Mouse (Mus musculus) hindbrain, embryonic 14.5 days (tissue): Measurements from ENCODE around the gene Bscl2. TPM values are rescaled to one million over a fixed set of nuclear protein-coding genes. Genes with fewer than 3 reads are reported as not detected.
A peak's percentile ranks its signal among the peaks of the same experiment; 100 is the strongest.
"Not testable (repeated sequence)": the region's sequence is repeated elsewhere in the genome, so short reads cannot be mapped to it uniquely, and the experiment has no call there.

ENCODE experiments used
- ATAC-seq: fragments of 200-750 bp; cut with Nextera tagmentation; 2 replicates; pipeline ENCODE4 v1.8.0; 2017; ENCODE audit warnings: moderate number of reproducible peaks, mild to moderate bottlenecking, moderate TSS enrichment, moderate library complexity; ENCODE audit not compliant: low FRiP score
- DNase-seq: peaks from one replicate; pipeline ENCODE4 v3.0.0-alpha.2; 2015; ENCODE audit warnings: low spot score
- H3K27ac ChIP-seq: fragments of 300-500 bp; sonication (generic); 2 replicates; pipeline ENCODE4 v1.5.1; 2014; ENCODE audit warnings: mild to moderate bottlenecking, moderate library complexity
- H3K27me3 ChIP-seq: fragments of 300-500 bp; sonication (generic); 2 replicates; pipeline ENCODE4 v1.6.1; 2014; ENCODE audit warnings: mild to moderate bottlenecking, low read length, mixed read lengths; ENCODE audit not compliant: control insufficient read depth, insufficient read depth
- H3K36me3 ChIP-seq: fragments of 300-500 bp; sonication (generic); replicated peaks from 2 replicates; pipeline ENCODE4 v1.6.1; 2014; ENCODE audit not compliant: control insufficient read depth, insufficient read depth
- H3K4me1 ChIP-seq: fragments of 300-500 bp; sonication (generic); replicated peaks from 2 replicates; pipeline ENCODE4 v1.6.1; 2014; ENCODE audit warnings: antibody characterized with exemption, low read length, mixed read lengths; ENCODE audit not compliant: control insufficient read depth, insufficient read depth
- H3K4me2 ChIP-seq: fragments of 300-500 bp; sonication (generic); replicated peaks from 2 replicates; pipeline ENCODE4 v1.6.1; 2014; ENCODE audit warnings: mild to moderate bottlenecking, moderate library complexity
- H3K4me3 ChIP-seq: fragments of 300-500 bp; sonication (generic); replicated peaks from 2 replicates; pipeline ENCODE4 v1.5.1; 2014; ENCODE audit warnings: mild to moderate bottlenecking, low read length
- H3K9ac ChIP-seq: fragments of 300-500 bp; sonication (generic); 2 replicates; pipeline ENCODE4 v1.6.1; 2014
- H3K9me3 ChIP-seq: fragments of 300-500 bp; sonication (generic); 2 replicates; pipeline ENCODE4 v1.6.1; 2016; ENCODE audit warnings: low read length; ENCODE audit not compliant: control insufficient read depth
- WGBS: fragments of 180-500 bp; shearing (Covaris S2); extraction: QIAGEN DNeasy Blood & Tissue Kit; methylation state at CpG from one replicate; pipeline ENCODE4 v1.1.7; 2014; 5-methylcytosine and 5-hydroxymethylcytosine counted together
- microRNA-seq: library from miRNA; unstranded; fragments of <30 nt; microRNA quantifications from one replicate; pipeline ENCODE4, GENCODE M21; 2016
- polyA plus RNA-seq: library from polyadenylated mRNA; unstranded; fragments of >200 nt; fragmentation: Nextera tagmentation; extraction: Ambion mirVana; gene quantifications from 2 replicates; pipeline ENCODE4 v1.2.1, GENCODE M21; 2014

Bscl2 gene
- polyA plus RNA-seq, 1 experiment from 2014 or later: 79.9 TPM

GRCm38 (mm10) chr19:8895397-8895960, 58.2 kb downstream of the Bscl2 start:
- no peaks in the 10 kb centered on the region for H3K9me3 ChIP-seq
- H3K9ac ChIP-seq: no peak overlapping the region
- no peaks in the 10 kb centered on the region for H3K27me3 ChIP-seq
- peaks cover 28% of the 10 kb centered on the region for H3K36me3 ChIP-seq
- H3K4me2 ChIP-seq: no peak overlapping the region
- H3K27ac ChIP-seq: no peak overlapping the region
- no peak for ATAC-seq
- H3K4me1 ChIP-seq: peaks cover 25% of the 10 kb centered on the region
- no peak overlapping the region for H3K4me3 ChIP-seq
- 93% methylated on average over 9 of the region's 9 CpGs for WGBS
- no peak for DNase-seq

- not testable (repeated sequence) for H3K9ac ChIP-seq, H3K9me3 ChIP-seq, H3K4me3 ChIP-seq, ATAC-seq, H3K4me2 ChIP-seq, H3K27ac ChIP-seq, H3K27me3 ChIP-seq, DNase-seq
- Histone ChIP-seq H3K36me3 (peaks cover 21% of the 10 kb centered on the region), H3K4me1 (peaks cover 25% of the 10 kb centered on the region)
- 96% methylated on average over 5 of the region's 5 CpGs for WGBS
Measured at GRCm38 (mm10) chr19:8896231-8896630, 59.0 kb downstream of the Bscl2 start.

GRCm38 (mm10) chr19:8897211-8897864, 60.1 kb downstream of the Bscl2 start:
- peak overlapping the region; percentile 81 for H3K4me3 ChIP-seq
- peak overlapping the region; percentile 95 for H3K4me2 ChIP-seq
- not testable (repeated sequence) for H3K27me3 ChIP-seq, DNase-seq, H3K9me3 ChIP-seq
- WGBS: 24% methylated on average over 21 of the region's 21 CpGs
- H3K36me3 ChIP-seq: peaks cover 21% of the 10 kb centered on the region
- peaks cover 25% of the 10 kb centered on the region for H3K4me1 ChIP-seq
- peak overlapping the region; percentile 82 for H3K27ac ChIP-seq
- ATAC-seq: peak; percentile 61
- H3K9ac ChIP-seq: peak overlapping the region; percentile 89

GRCm38 (mm10) chr19:8897865-8898495, 60.7 kb downstream of the Bscl2 start, which contains the start of gene Ganab:
Gene Ganab, plus strand, starts transcription at chr19:8898071.
- Histone ChIP-seq H3K4me2 (peak within 1 kb of the TSS; percentile 95), H3K27ac (peak within 1 kb of the TSS; percentile 87), H3K9me3 (no peaks in the 10 kb centered on the region), H3K9ac (peak within 1 kb of the TSS; percentile 89), H3K36me3 (peaks cover 27% of the 10 kb centered on the region), H3K27me3 (no peaks in the 10 kb centered on the region), H3K4me1 (peaks cover 25% of the 10 kb centered on the region), H3K4me3 (peak within 1 kb of the TSS; percentile 81)
- peak; percentile 95 for DNase-seq
- ATAC-seq: peak; percentile 99
- under 1% methylated on average over 53 of the region's 53 CpGs for WGBS

Small RNA genes lying within 50 kb of the gene (microRNA-seq; reads per million reads assigned to microRNA genes)
- gene Mir5136: not detected

Other genes with a start within 250 kb of the Bscl2 start
- gene Slc22a8, start 246.2 kb upstream of the Bscl2 start, polyA plus RNA-seq: 9.2 and 11.9 TPM in 2 replicates
- 3.5 and 3.7 TPM in 2 replicates for gene Slc22a6, start 219.4 kb upstream of the Bscl2 start, polyA plus RNA-seq
- 0.30 and 0.35 TPM in 2 replicates for gene Chrm1, start 173.7 kb upstream of the Bscl2 start, polyA plus RNA-seq
- 161 and 174 TPM in 2 replicates for gene Slc3a2, start 114.1 kb upstream of the Bscl2 start, polyA plus RNA-seq
- 80.7 and 80.8 TPM in 2 replicates for gene Wdr74, start 101.6 kb upstream of the Bscl2 start, polyA plus RNA-seq
- gene 1700092M07Rik, start 96.7 kb upstream of the Bscl2 start, polyA plus RNA-seq: 0.84 and 0.90 TPM in 2 replicates
- gene Stx5a, start 96.1 kb upstream of the Bscl2 start, polyA plus RNA-seq: 102 and 103 TPM in 2 replicates
- gene Nxf1, start 80.4 kb upstream of the Bscl2 start, polyA plus RNA-seq: 120 and 125 TPM in 2 replicates
- gene Tmem223, start 66.5 kb upstream of the Bscl2 start, polyA plus RNA-seq: 209 and 273 TPM in 2 replicates
- 29.3 and 37.5 TPM in 2 replicates for gene Tmem179b, start 63.0 kb upstream of the Bscl2 start, polyA plus RNA-seq
- 18.7 TPM in 2 replicates for gene Taf6l, start 51.0 kb upstream of the Bscl2 start, polyA plus RNA-seq
- 134 and 145 TPM in 2 replicates for gene Polr2g, start 38.9 kb upstream of the Bscl2 start, polyA plus RNA-seq
- gene Zbtb3, start 34.9 kb upstream of the Bscl2 start, polyA plus RNA-seq: 6.8 and 7.1 TPM in 2 replicates
- gene Ttc9c, start 18.1 kb upstream of the Bscl2 start, polyA plus RNA-seq: 46.9 and 56.1 TPM in 2 replicates
- 8.0 and 8.4 TPM in 2 replicates for gene Hnrnpul2, start 17.5 kb upstream of the Bscl2 start, polyA plus RNA-seq
- not detected in 2 replicates for gene AC129217.1, start 7.7 kb upstream of the Bscl2 start, polyA plus RNA-seq
- gene Gng3, start 1.7 kb downstream of the Bscl2 start, polyA plus RNA-seq: 508 and 520 TPM in 2 replicates
- gene Lrrn4cl, start 13.3 kb downstream of the Bscl2 start, polyA plus RNA-seq: 0.82 and 1.1 TPM in 2 replicates
- 129 and 131 TPM in 2 replicates for gene Ubxn1, start 34.0 kb downstream of the Bscl2 start, polyA plus RNA-seq
- 49.1 and 60.6 TPM in 2 replicates for gene Uqcc3, start 43.5 kb downstream of the Bscl2 start, polyA plus RNA-seq
- gene Lbhd1, start 46.3 kb downstream of the Bscl2 start, polyA plus RNA-seq: 33.0 and 39.9 TPM in 2 replicates
- not detected in 2 replicates for gene Gm49403, start 46.5 kb downstream of the Bscl2 start, polyA plus RNA-seq
- gene 1810009A15Rik, start 51.4 kb downstream of the Bscl2 start, polyA plus RNA-seq: 42.7 and 49.2 TPM in 2 replicates
- gene Gm49416, start 51.5 kb downstream of the Bscl2 start, polyA plus RNA-seq: 2.5 TPM in 1 of 2 replicates, not detected in the other
- gene Ints5, start 55.5 kb downstream of the Bscl2 start, polyA plus RNA-seq: 26.4 and 28.5 TPM in 2 replicates
- gene Ganab, start 60.6 kb downstream of the Bscl2 start, polyA plus RNA-seq: 76.8 and 84.1 TPM in 2 replicates
- 81.6 and 83.9 TPM in 2 replicates for gene B3gat3, start 82.9 kb downstream of the Bscl2 start, polyA plus RNA-seq
- 1.4 and 1.6 TPM in 2 replicates for gene Rom1, start 91.9 kb downstream of the Bscl2 start, polyA plus RNA-seq
- 5.8 and 6.1 TPM in 2 replicates for gene Eml3, start 92.1 kb downstream of the Bscl2 start, polyA plus RNA-seq
- 29.3 and 30.3 TPM in 2 replicates for gene Mta2, start 104.4 kb downstream of the Bscl2 start, polyA plus RNA-seq
- gene Tut1, start 116.4 kb downstream of the Bscl2 start, polyA plus RNA-seq: 20.0 and 23.0 TPM in 2 replicates
- gene Eef1g, start 129.6 kb downstream of the Bscl2 start, polyA plus RNA-seq: 308 and 316 TPM in 2 replicates
- gene Ahnak, start 151.8 kb downstream of the Bscl2 start, polyA plus RNA-seq: 4.5 and 4.9 TPM in 2 replicates